Comparison of ENCODE assay signal across 8 mouse cellular contexts in genomic region chr10:34206436-34206782, GRCm38 (mm10). TPM values are rescaled to one million over a fixed set of nuclear protein-coding genes. Genes with fewer than 3 reads are reported as not detected.
DNase-seq lines count a peak whose midpoint lies in the region; ATAC-seq and TF ChIP-seq lines count a peak whose summit lies in the region.

No protein-coding gene starts in this region.

- no peak for DNase-seq in frontal cortex, adult 2 months (ENCODE audit: extremely low spot score in 1 of 2, low spot score in 1 of 2)
- DNase-seq in adrenal gland, adult (ENCODE audit: inconsistent age in 2 of 2, low spot score in 1 of 2) = peak; percentile 34 to 77
- DNase-seq in liver = peak; percentile 31
- no peak for DNase-seq in midbrain, embryonic 14.5 days

- TF ChIP-seq POLR2A in testis, adult 2 months (IDR thresholded peaks at IDR 0.05; ENCODE audit: control insufficient read depth, low read depth, low read length) = no peak

- H3K4me3 ChIP-seq in forebrain, embryonic 16.5 days (replicated peaks; ENCODE audit: low read length) = peak overlapping the region; percentile 79
- peak overlapping the region; percentile 78 for H3K4me3 ChIP-seq in midbrain, embryonic 14.5 days (replicated peaks; ENCODE audit: low read depth, low read length)
- peak overlapping the region; percentile 77 for H3K4me3 ChIP-seq in testis, adult 2 months (ENCODE audit: control insufficient read depth, low read depth, low read length)

- H3K4me1 ChIP-seq in forebrain, embryonic 16.5 days (replicated peaks; ENCODE audit: control insufficient read depth, insufficient read depth, low read length) = peaks cover 9% of the 10 kb centered on the region; the same call in 1 of the 2 replicates
- 0 out of 2 replicates have a peak, but pooled peaks cover 4% of the 10 kb centered on the region for H3K4me1 ChIP-seq in midbrain, embryonic 14.5 days (ENCODE audit: control insufficient read depth, insufficient read depth, low read length)
- H3K4me1 ChIP-seq in testis, adult 2 months (ENCODE audit: control insufficient read depth, insufficient read depth, low read length) = peaks cover 4% of the 10 kb centered on the region

- no peak overlapping the region for H3K27ac ChIP-seq in forebrain, embryonic 16.5 days (ENCODE audit: low read length)
- H3K27ac ChIP-seq in midbrain, embryonic 14.5 days (replicated peaks; ENCODE audit: low read depth, low read length) = peak overlapping the region; percentile 62; the same call in 1 of the 2 replicates
- H3K27ac ChIP-seq in testis, adult 2 months (ENCODE audit: control insufficient read depth, insufficient read depth, low read depth, low read length) = no peak overlapping the region

- H3K4me2 ChIP-seq in forebrain, embryonic 16.5 days (ENCODE audit: low read length) = peak overlapping the region; percentile 74
- peak overlapping the region; percentile 81 for H3K4me2 ChIP-seq in midbrain, embryonic 14.5 days (ENCODE audit: low read length)

- no peaks in the 10 kb centered on the region for H3K36me3 ChIP-seq in forebrain, embryonic 16.5 days (ENCODE audit: control insufficient read depth, insufficient read depth)
- no peaks in the 10 kb centered on the region for H3K36me3 ChIP-seq in midbrain, embryonic 14.5 days (ENCODE audit: control insufficient read depth, insufficient read depth, low read length)
- H3K36me3 ChIP-seq in testis, adult 2 months (ENCODE audit: control insufficient read depth, insufficient read depth, low read length) = no peaks in the 10 kb centered on the region

- no peaks in the 10 kb centered on the region for H3K9me3 ChIP-seq in forebrain, embryonic 16.5 days (ENCODE audit: control insufficient read depth, low read length)
- no peaks in the 10 kb centered on the region for H3K9me3 ChIP-seq in midbrain, embryonic 14.5 days (ENCODE audit: control insufficient read depth, low read length)

- 0% methylated on average over 15 of the region's 15 CpGs for WGBS in forebrain, embryonic 16.5 days
- under 1% methylated on average over 15 of the region's 15 CpGs for WGBS in midbrain, embryonic 14.5 days

- no peaks in the 10 kb centered on the region for H3K27me3 ChIP-seq in forebrain, embryonic 16.5 days (replicated peaks; ENCODE audit: control insufficient read depth, insufficient read depth, low read length)
- no peaks in the 10 kb centered on the region for H3K27me3 ChIP-seq in midbrain, embryonic 14.5 days (ENCODE audit: control insufficient read depth, insufficient read depth, low read length)
- H3K27me3 ChIP-seq in testis, adult 2 months (ENCODE audit: control insufficient read depth, insufficient read depth, low read length) = no peaks in the 10 kb centered on the region; the same call in 1 of the 2 replicates

- peak overlapping the region; percentile 81 for H3K9ac ChIP-seq in forebrain, embryonic 16.5 days (replicated peaks; ENCODE audit: low read depth, low read length)
- peak overlapping the region; percentile 80 for H3K9ac ChIP-seq in midbrain, embryonic 14.5 days (replicated peaks; ENCODE audit: low read length)

- peak; percentile 64 for ATAC-seq in frontal cortex, adult (ENCODE audit: low TSS enrichment)
- peak; percentile 45 for ATAC-seq in forebrain, embryonic 16.5 days
- peak; percentile 74 to 79 for ATAC-seq in hematopoietic stem cell, adult 5-6 weeks (replicated peaks in 1 of 2; ENCODE audit: insufficient read depth in 1 of 2, low FRiP score in 2 of 2, low TSS enrichment in 1 of 2, low read depth in 1 of 2, poor library complexity in 2 of 2, severe bottlenecking in 2 of 2)
- peak; percentile 57 for ATAC-seq in midbrain, embryonic 14.5 days (ENCODE audit: low FRiP score, low TSS enrichment)

- TF ChIP-seq CTCF in testis, adult 2 months (IDR thresholded peaks at IDR 0.05; ENCODE audit: control insufficient read depth, insufficient read depth, insufficient replicate concordance, low read depth, low read length) = 0 out of 2 replicates have a peak, but pooled peaks have one; percentile 4

RNA-seq across cellular contexts. Expression of gene Dse, which starts 1.1 kb away (rescaled TPM):
- 3.6 and 3.8 TPM in 2 replicates for polyA plus RNA-seq in frontal cortex, adult 2 months (2012; rRNA removed)
- polyA plus RNA-seq in forebrain, embryonic 16.5 days (2015; fragmentation: Nextera tagmentation; extraction: Ambion mirVana) = 4.5 and 6.2 TPM in 2 replicates
- 1.8 and 2.4 TPM in 2 replicates for total RNA-seq in hematopoietic stem cell, adult 5-6 weeks (2017)
- polyA plus RNA-seq in midbrain, embryonic 14.5 days (2014; fragmentation: Nextera tagmentation; extraction: Ambion mirVana) = 3.0 and 9.4 TPM in 2 replicates
- polyA plus RNA-seq in testis, adult 2 months (2012; rRNA removed) = 0.76 and 0.99 TPM in 2 replicates

Comparison
In these comparisons a context has a peak if more than half of its experiments do, and no peak if none do; other contexts are left out.
1. DNase-seq: peak in adrenal gland, adult (2 of 2) and liver (single experiment); none in frontal cortex, adult 2 months (0 of 2) and midbrain, embryonic 14.5 days (single experiment).
2. Peak in every context shown above with its lines, with median percentiles within 50 percentile points of each other: ATAC-seq and H3K4me3 ChIP-seq.